Mouse (Mus musculus) lung, postnatal 25 days (tissue): ENCODE data around the gene Gm15517.

Experiments used
- DNase-seq: peaks from one replicate; pipeline ENCODE4 v3.0.0; 2022; ENCODE audit warnings: low spot score

Gm15517 gene

GRCm38 (mm10) chr7:44309475-44310284 is 48.4 kb downstream of the Gm15517 start, which contains the start of gene Shank1:
Shank1 (plus strand) TSS chr7:44310253.
- DNase-seq = no peak

GRCm38 (mm10) chr7:44310285-44310877 is 49.1 kb downstream of the Gm15517 start:
- DNase-seq = no peak

GRCm38 (mm10) chr7:44310878-44311712 is 49.8 kb downstream of the Gm15517 start:
- no peak for DNase-seq
